Mouse (Mus musculus) kidney, embryonic 16.5 days (tissue): Measurements from ENCODE around the gene Spata45. TPM values are rescaled to one million over a fixed set of nuclear protein-coding genes. Genes with fewer than 3 reads are reported as not detected.

Source experiments
- ATAC-seq: fragments of 200-750 bp; cut with Nextera tagmentation; 2 replicates; pipeline ENCODE4 v1.8.0; 2017; ENCODE audit warnings: moderate TSS enrichment; ENCODE audit not compliant: low FRiP score, low TSS enrichment
- H3K27ac ChIP-seq: fragments of 300-500 bp; sonication (generic); 2 replicates; pipeline ENCODE4 v1.5.1; 2014; ENCODE audit warnings: low read length
- H3K27me3 ChIP-seq: fragments of 300-500 bp; sonication (generic); 2 replicates; pipeline ENCODE4 v1.6.1; 2014; ENCODE audit warnings: low read length, control low read depth, mixed read lengths; ENCODE audit not compliant: insufficient read depth
- H3K36me3 ChIP-seq: fragments of 300-500 bp; sonication (generic); 2 replicates; pipeline ENCODE4 v1.6.1; 2014; ENCODE audit warnings: low read length, control low read depth, mixed read lengths; ENCODE audit not compliant: insufficient read depth
- H3K4me1 ChIP-seq: fragments of 300-500 bp; sonication (generic); 2 replicates; pipeline ENCODE4 v1.6.1; 2014; ENCODE audit warnings: low read length, control low read depth, mixed read lengths; ENCODE audit not compliant: insufficient read depth
- H3K4me2 ChIP-seq: fragments of 300-500 bp; sonication (generic); replicated peaks from 2 replicates; pipeline ENCODE4 v1.6.1; 2014; ENCODE audit warnings: low read depth, low read length
- H3K4me3 ChIP-seq: fragments of 300-500 bp; sonication (generic); 2 replicates; pipeline ENCODE4 v1.5.1; 2014; ENCODE audit warnings: mild to moderate bottlenecking, low read length
- H3K9ac ChIP-seq: fragments of 300-500 bp; sonication (generic); replicated peaks from 2 replicates; pipeline ENCODE4 v1.6.1; 2014; ENCODE audit warnings: low read length
- H3K9me3 ChIP-seq: fragments of 300-500 bp; sonication (generic); 2 replicates; pipeline ENCODE4 v1.6.1; 2016; ENCODE audit warnings: low read length, control low read depth
- WGBS: fragments of 180-500 bp; shearing (Covaris S2); extraction: QIAGEN DNeasy Blood & Tissue Kit; methylation state at CpG from one replicate; pipeline ENCODE4 v1.1.7; 2014; 5-methylcytosine and 5-hydroxymethylcytosine counted together
- polyA plus RNA-seq: library from polyadenylated mRNA; unstranded; fragments of >200 nt; fragmentation: Nextera tagmentation; extraction: Ambion mirVana; gene quantifications from 2 replicates; pipeline ENCODE4 v1.2.1, GENCODE M21; 2015

Spata45 gene
- polyA plus RNA-seq: not detected in 2 replicates

DNA sequence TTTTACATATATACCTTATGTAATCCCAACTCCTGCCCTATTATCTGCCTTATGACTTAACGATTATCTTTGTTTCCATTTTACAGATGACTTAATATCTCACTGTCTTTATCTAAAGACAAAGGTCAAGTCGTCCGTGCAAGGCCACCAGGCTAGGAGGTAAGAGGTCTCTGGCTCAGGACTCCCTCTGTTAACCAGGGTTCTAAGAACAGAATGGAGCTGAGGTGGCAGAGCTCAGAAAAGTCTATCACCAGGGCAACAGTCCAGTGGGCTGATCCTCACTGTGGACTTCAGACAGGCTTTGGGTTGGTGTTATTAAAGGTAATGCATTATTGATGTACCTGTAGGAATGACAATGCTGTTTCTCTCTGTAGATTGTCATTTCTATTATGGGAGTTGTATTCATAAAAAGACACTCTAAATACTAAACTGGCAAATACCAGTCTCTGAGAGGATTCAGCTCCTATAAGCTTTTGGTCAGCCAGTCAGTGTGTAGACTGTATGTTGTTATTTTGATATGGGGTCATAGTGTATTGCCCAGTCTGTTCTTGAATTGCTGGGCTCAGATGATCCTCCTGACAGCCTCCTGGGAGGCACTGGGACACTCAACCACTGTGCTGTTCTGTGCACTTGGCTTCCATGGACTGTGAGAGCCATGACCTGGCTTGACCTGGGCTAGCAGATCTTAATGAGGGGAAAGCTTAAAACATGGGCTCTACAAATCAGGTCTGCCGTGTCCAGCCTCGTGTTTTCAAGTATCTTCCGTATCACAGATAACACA lies at the start of gene Spata45:
Gene Spata45, plus strand, starts transcription at position 86 of the 781 bp plus-strand sequence.
- Histone ChIP-seq H3K9ac (no peak within 1 kb of the TSS), H3K9me3 (no peaks in the 10 kb centered on the region), H3K4me2 (no peak within 1 kb of the TSS), H3K4me3 (no peak within 1 kb of the TSS), H3K27ac (no peak within 1 kb of the TSS), H3K27me3 (no peaks in the 10 kb centered on the region), H3K4me1 (no peaks in the 10 kb centered on the region), H3K36me3 (no peaks in the 10 kb centered on the region)
- 71% methylated on average over 6 of the region's 6 CpGs for WGBS
- ATAC-seq: no peak

DNA sequence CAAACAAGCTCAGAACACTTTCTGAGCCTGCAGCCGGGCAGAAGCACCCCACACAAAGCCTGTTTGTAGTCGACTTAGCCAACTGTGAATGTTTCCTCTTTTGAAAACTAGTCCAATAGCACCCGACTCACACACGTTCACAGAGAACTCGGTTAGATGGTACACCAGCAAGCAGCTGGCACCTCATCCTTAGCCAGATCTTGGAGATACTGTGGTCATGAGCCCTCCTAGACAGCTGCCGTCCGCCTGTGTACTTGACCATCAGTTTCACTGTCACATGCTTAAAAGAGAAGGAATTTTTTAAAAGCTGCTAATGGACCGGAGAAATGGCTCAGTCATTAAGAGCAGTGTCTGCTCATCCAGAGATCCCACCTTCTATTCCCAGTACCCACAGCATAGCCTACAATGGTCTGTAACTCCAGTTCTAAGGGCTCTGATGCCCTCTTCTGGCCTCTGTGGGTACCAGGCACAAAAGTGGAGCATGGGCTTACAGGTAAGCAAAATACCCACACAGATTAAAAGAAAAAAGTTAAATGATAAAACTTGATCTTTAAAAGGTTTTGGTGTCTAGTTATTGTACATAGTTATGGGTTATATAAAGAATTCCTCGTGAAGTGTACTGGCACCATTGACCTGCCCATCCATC lies 46.9 kb upstream of the Spata45 start:
- H3K9ac ChIP-seq: no peak overlapping the region
- no peaks in the 10 kb centered on the region for H3K36me3 ChIP-seq
- no peak overlapping the region for H3K4me3 ChIP-seq
- no peak overlapping the region for H3K27ac ChIP-seq
- no peaks in the 10 kb centered on the region for H3K4me1 ChIP-seq
- ATAC-seq: no peak
- WGBS: 82% methylated on average over 9 of the region's 9 CpGs
- H3K4me2 ChIP-seq: no peak overlapping the region
- H3K9me3 ChIP-seq: no peaks in the 10 kb centered on the region
- H3K27me3 ChIP-seq: no peaks in the 10 kb centered on the region

DNA sequence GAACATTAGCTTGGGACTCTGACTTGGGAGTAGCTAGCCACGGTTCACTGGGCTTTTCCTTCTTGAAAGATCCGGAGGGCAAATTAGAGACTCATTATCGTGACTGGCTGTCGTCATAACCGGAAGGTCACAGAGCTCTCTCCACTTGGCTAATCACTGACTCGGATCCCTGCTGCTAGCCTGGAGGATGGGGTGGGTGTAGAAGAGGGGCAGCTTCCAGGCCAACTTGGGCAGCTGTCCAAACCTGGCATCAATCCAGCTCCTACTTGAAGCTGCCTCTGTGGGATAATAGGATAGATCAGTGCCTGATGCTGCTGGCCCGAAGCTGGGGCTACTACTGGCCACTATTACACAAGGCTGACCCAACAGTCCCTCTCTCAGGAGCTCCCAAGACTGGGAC lies 40.9 kb upstream of the Spata45 start:
- Histone ChIP-seq H3K27ac (no peak overlapping the region), H3K36me3 (no peaks in the 10 kb centered on the region), H3K4me2 (no peak overlapping the region), H3K4me1 (peaks cover 7% of the 10 kb centered on the region; the same call in 1 of the 2 replicates), H3K27me3 (no peaks in the 10 kb centered on the region), H3K9ac (no peak overlapping the region), H3K9me3 (peaks cover 6% of the 10 kb centered on the region; the same call in 1 of the 2 replicates), H3K4me3 (no peak overlapping the region)
- peak; percentile 92 for ATAC-seq
- WGBS: 26% methylated on average over 7 of the region's 7 CpGs

DNA sequence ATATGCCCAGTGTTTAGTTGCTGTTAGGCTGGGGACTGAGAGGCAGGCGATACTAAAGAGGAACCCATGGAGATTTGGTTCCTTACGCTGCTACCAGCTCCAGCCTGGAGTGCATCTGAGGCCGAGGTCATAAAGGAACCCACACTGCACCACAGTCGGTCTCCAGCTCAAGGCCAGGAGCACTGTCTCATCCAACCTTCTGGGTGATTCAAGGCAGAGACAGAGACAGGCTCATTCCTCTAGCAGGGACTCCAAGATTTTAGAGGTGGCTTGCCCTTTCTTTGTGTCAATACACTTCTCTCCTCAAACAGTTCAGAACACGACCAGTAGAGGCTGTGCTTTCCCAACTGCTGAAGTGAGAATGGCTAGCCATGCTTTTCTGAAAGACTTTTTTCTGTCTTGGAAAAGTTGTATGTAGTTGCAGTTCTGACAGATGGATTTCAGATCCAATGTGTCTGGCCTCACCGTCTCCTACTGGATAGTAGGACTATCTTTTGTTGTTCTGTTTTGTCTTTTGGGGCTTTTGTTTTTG lies 40.0 kb upstream of the Spata45 start:
- Histone ChIP-seq H3K27ac (no peak overlapping the region), H3K36me3 (no peaks in the 10 kb centered on the region), H3K27me3 (no peaks in the 10 kb centered on the region), H3K4me1 (peaks cover 7% of the 10 kb centered on the region; the same call in 1 of the 2 replicates), H3K4me2 (no peak overlapping the region), H3K9me3 (peaks cover 6% of the 10 kb centered on the region; the same call in 1 of the 2 replicates), H3K4me3 (no peak overlapping the region), H3K9ac (no peak overlapping the region)
- ATAC-seq: no peak
- 73% methylated on average over 6 of the region's 6 CpGs for WGBS

DNA sequence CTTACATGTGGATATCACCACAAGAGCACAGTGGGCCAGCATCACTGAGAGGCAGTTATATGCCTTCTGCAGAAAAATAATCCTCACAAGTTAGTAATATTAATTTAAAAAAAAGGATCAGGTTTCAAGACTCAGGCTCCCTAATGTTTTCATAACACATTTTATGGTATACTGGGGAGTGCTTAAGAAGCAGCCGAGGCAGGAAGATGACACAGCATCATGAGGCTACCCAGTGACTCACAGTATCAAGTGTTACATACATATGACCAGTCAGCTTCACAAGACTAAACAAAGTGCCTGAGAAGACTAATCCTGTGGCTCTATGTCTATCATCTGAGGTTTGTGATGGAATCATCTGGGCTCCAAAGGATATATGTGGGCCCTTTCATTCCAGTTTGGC lies 38.4 kb upstream of the Spata45 start:
- peaks cover 7% of the 10 kb centered on the region; the same call in 1 of the 2 replicates for H3K4me1 ChIP-seq
- no peak overlapping the region for H3K4me3 ChIP-seq
- peaks cover 6% of the 10 kb centered on the region; the same call in 1 of the 2 replicates for H3K9me3 ChIP-seq
- H3K4me2 ChIP-seq: no peak overlapping the region
- no peak overlapping the region for H3K27ac ChIP-seq
- no peak for ATAC-seq
- no peak overlapping the region for H3K9ac ChIP-seq
- no peaks in the 10 kb centered on the region for H3K27me3 ChIP-seq
- no peaks in the 10 kb centered on the region for H3K36me3 ChIP-seq
- WGBS: 73% methylated on average over 1 of the region's 1 CpGs

DNA sequence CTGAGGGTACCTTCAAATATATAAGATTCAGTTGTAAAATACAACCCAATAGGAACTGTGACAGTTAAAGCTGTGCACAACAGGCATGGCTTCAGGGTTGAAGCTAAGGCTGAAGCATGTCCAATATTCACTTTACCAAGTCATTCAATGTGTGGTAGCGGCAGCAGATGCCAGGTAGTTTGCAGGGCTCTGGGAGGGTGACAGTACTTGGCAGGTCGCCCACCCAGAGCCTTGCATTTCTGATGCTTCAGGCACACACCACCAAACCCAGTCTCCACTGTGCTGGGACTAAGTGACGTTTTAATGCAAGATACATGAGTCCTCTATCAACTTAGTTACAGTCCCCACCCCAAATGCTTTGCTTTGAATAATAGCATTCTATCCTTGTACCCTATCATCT lies 35.8 kb upstream of the Spata45 start:
- Histone ChIP-seq H3K9me3 (peaks cover 6% of the 10 kb centered on the region; the same call in 1 of the 2 replicates), H3K27ac (no peak overlapping the region), H3K4me1 (peaks cover 2% of the 10 kb centered on the region; the same call in 1 of the 2 replicates), H3K36me3 (no peaks in the 10 kb centered on the region), H3K27me3 (no peaks in the 10 kb centered on the region), H3K4me3 (no peak overlapping the region), H3K9ac (no peak overlapping the region), H3K4me2 (no peak overlapping the region)
- ATAC-seq: no peak
- 78% methylated on average over 3 of the region's 3 CpGs for WGBS

DNA sequence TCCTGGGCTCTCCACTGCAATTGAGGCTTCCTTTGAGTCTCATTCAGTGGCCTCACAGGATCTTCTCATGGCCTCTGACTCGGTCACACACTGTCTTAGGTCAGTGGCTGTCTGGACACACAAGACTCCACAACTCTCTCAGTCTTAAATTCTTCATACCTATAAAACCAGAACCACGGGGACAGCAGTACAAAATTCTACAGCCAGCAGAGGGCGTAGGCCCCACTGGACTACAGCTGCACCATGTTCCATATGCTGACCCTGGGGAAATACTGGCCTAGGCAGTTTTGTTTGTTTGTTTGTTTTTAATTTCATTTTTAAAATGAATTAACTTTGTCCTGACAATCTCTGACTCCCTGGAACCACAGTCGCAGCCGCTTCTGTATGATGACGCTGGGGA lies 34.2 kb upstream of the Spata45 start:
- no peak overlapping the region for H3K9ac ChIP-seq
- no peak overlapping the region for H3K4me3 ChIP-seq
- H3K9me3 ChIP-seq: peaks cover 6% of the 10 kb centered on the region; the same call in 1 of the 2 replicates
- WGBS: 60% methylated on average over 6 of the region's 6 CpGs
- no peaks in the 10 kb centered on the region for H3K4me1 ChIP-seq
- H3K36me3 ChIP-seq: no peaks in the 10 kb centered on the region
- ATAC-seq: no peak
- no peak overlapping the region for H3K4me2 ChIP-seq
- no peaks in the 10 kb centered on the region for H3K27me3 ChIP-seq
- no peak overlapping the region for H3K27ac ChIP-seq

DNA sequence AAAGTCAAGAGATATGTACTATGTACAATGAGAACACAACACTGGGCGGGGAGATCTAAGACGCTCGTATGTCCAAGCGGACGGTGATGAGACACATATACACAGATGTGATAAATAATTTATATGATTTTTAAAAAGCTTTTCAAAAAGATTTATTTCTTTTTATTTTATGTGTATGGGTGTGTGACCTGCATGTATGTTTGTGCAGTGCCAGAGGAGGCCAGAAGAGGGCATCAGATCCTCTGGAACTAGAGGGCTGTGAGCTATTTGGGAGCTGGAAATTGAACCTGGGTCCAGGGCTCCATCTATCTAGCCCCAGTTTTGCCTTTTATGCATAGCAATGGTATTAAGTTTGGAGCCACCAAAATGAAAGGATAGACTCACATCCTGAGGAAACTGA lies 27.7 kb upstream of the Spata45 start:
- no peak overlapping the region for H3K4me3 ChIP-seq
- H3K27me3 ChIP-seq: no peaks in the 10 kb centered on the region
- 99% methylated on average over 5 of the region's 5 CpGs for WGBS
- peaks cover 3% of the 10 kb centered on the region; the same call in 1 of the 2 replicates for H3K9me3 ChIP-seq
- ATAC-seq: no peak
- H3K4me2 ChIP-seq: no peak overlapping the region
- H3K36me3 ChIP-seq: peaks cover 43% of the 10 kb centered on the region
- H3K4me1 ChIP-seq: no peaks in the 10 kb centered on the region
- H3K27ac ChIP-seq: no peak overlapping the region
- H3K9ac ChIP-seq: no peak overlapping the region

DNA sequence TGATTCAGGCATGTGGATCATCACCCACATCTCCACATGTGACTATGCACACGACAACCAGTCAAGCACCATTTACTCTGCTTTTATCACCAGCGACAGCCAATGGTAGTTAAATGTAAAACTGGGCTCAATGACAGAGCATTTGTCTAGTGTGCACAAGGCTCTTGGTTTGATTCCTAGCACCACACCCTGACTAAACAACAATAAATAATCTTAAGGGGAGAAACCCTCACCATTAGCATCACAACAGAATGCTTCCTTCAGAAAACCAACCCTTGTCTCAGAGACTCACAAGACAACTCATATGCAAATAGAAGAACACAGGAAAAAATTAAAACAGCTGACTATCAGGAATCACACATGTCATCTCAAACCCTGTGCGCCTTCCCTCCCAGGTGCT lies 22.2 kb upstream of the Spata45 start:
- 91% methylated on average over 3 of the region's 3 CpGs for WGBS
- no peak overlapping the region for H3K27ac ChIP-seq
- H3K9me3 ChIP-seq: no peaks in the 10 kb centered on the region
- no peak overlapping the region for H3K4me3 ChIP-seq
- ATAC-seq: no peak
- H3K36me3 ChIP-seq: peaks cover 38% of the 10 kb centered on the region
- H3K4me2 ChIP-seq: no peak overlapping the region
- no peak overlapping the region for H3K9ac ChIP-seq
- H3K27me3 ChIP-seq: no peaks in the 10 kb centered on the region
- H3K4me1 ChIP-seq: no peaks in the 10 kb centered on the region

DNA sequence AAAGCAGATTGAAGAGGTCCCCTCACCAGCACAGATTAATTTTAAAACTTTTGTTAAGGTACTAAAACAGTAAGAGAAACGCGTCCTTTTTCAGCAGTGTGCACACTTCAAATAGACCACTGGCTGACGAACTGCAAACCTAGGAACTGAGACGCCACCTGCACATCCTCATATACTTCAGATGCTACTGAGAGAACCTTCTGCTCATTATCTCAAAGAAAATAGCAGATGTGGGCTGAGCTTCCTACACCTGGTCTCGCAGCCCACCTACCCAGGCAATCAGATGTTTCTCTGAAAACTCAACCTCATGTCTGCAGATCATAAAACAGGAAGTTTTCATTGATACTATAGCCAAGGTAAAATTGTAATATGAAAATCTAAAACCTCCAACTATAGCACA lies 16.6 kb upstream of the Spata45 start:
- Histone ChIP-seq H3K9ac (no peak overlapping the region), H3K9me3 (no peaks in the 10 kb centered on the region), H3K36me3 (peaks cover 10% of the 10 kb centered on the region), H3K27me3 (no peaks in the 10 kb centered on the region), H3K4me2 (no peak overlapping the region), H3K4me1 (peaks cover 5% of the 10 kb centered on the region), H3K4me3 (no peak overlapping the region), H3K27ac (no peak overlapping the region)
- ATAC-seq: no peak
- WGBS: 92% methylated on average over 5 of the region's 5 CpGs
